8 mouse cellular contexts compared by ENCODE assay signal in the genomic region with DNA sequence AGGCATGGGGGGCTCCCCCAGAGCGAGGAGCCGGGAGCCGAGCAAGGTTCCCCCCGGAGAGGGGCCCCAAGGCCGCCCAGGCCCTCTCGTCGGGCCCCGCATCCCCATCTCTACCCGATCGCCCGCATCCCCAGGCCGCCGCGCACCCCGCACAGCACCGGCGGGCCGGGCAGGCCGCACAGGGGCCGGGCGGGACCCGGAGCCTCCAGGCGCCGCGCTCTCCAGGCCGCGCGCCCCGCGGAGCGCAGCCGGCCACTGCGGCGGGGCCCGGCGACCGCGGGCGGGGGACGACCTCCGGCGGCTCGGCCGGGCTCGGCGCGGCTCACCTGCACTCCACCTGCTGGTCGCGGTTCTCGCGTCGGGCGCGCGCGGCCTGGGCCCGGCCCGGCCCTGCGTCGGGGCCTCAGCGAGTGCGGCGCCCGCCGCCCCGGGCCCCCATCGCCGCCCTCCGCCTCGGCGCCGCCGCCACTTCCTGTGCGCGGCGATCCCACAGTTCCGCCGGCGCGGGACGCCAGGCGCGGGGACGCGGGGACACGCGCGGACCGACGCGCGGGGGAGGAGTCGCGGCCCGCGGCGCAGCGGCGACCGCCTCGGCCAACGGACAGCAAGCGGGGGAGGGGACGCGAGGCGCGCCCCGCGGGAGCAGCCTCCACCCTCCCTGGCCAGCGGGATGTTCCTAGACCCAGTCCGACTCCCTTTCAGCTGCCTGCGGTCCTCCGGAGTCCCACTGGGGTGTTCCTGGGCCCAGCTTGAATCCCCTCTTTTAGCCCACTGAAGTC. TPM values are rescaled to one million over a fixed set of nuclear protein-coding genes. Genes with fewer than 3 reads are reported as not detected.
DNase-seq lines count a peak whose midpoint lies in the region; ATAC-seq lines count a peak whose summit lies in the region.

A gene (minus strand): TSS at position 603 of the 779 bp plus-strand sequence.

- under 1% methylated on average over 101 of the region's 113 CpGs for WGBS in forebrain, embryonic 11.5 days
- under 1% methylated on average over 85 of the region's 113 CpGs for WGBS in heart, embryonic 16.5 days
- WGBS in liver, embryonic 13.5 days (ENCODE audit: insufficient replicate concordance) = under 1% methylated on average over 106 of the region's 113 CpGs
- under 1% methylated on average over 56 of the region's 113 CpGs for WGBS in stomach, embryonic 14.5 days

- peak; percentile 23 for DNase-seq in 416B (ENCODE audit: low read depth)
- DNase-seq in brain, adult 2 months (ENCODE audit: low read depth, low spot score) = peak; percentile 85
- DNase-seq in forebrain, embryonic 11.5 days (ENCODE audit: low spot score) = peak; percentile 75
- DNase-seq in kidney, postnatal 25 days = peak; percentile 56 to 84
- no peak for DNase-seq in liver, embryonic 13.5 days
- DNase-seq in neural tube, embryonic 10.5 days (ENCODE audit: extremely low spot score, low spot score) = peak; percentile 71

- ATAC-seq in forebrain, embryonic 11.5 days (replicated peaks; ENCODE audit: low FRiP score) = peak; percentile 85
- peak; percentile 85 for ATAC-seq in heart, embryonic 16.5 days (replicated peaks; ENCODE audit: extremely low read depth, insufficient read depth, low FRiP score)
- peak; percentile 69 for ATAC-seq in liver, embryonic 13.5 days (ENCODE audit: low read depth)
- ATAC-seq in stomach, embryonic 14.5 days (ENCODE audit: insufficient number of reproducible peaks, insufficient read depth, low FRiP score, low read depth) = peak; percentile 81

- H3K36me3 ChIP-seq in forebrain, embryonic 11.5 days (ENCODE audit: control insufficient read depth, insufficient read depth, low read length) = no peaks in the 10 kb centered on the region
- H3K36me3 ChIP-seq in heart, embryonic 16.5 days (ENCODE audit: control insufficient read depth, insufficient read depth) = no peaks in the 10 kb centered on the region
- no peaks in the 10 kb centered on the region for H3K36me3 ChIP-seq in liver, embryonic 13.5 days
- H3K36me3 ChIP-seq in stomach, embryonic 14.5 days (ENCODE audit: control insufficient read depth, insufficient read depth, low read length) = no peaks in the 10 kb centered on the region

- H3K4me3 ChIP-seq in forebrain, embryonic 11.5 days (ENCODE audit: low read depth, low read length) = peak within 1 kb of the TSS; percentile 92
- H3K4me3 ChIP-seq in heart, embryonic 16.5 days (ENCODE audit: low read length) = peak within 1 kb of the TSS; percentile 98
- H3K4me3 ChIP-seq in liver, embryonic 13.5 days (replicated peaks) = peak within 1 kb of the TSS; percentile 75
- peak within 1 kb of the TSS; percentile 83 for H3K4me3 ChIP-seq in stomach, embryonic 14.5 days (ENCODE audit: low read depth, low read length)

- H3K27me3 ChIP-seq in forebrain, embryonic 11.5 days (ENCODE audit: control insufficient read depth, insufficient read depth, low read length) = no peaks in the 10 kb centered on the region
- no peaks in the 10 kb centered on the region for H3K27me3 ChIP-seq in heart, embryonic 16.5 days (ENCODE audit: control insufficient read depth, insufficient read depth, low read length)
- peaks cover 82% of the 10 kb centered on the region for H3K27me3 ChIP-seq in liver, embryonic 13.5 days
- H3K27me3 ChIP-seq in stomach, embryonic 14.5 days (ENCODE audit: control insufficient read depth, insufficient read depth, low read length) = no peaks in the 10 kb centered on the region

- H3K9me3 ChIP-seq in forebrain, embryonic 11.5 days (ENCODE audit: control insufficient read depth, low read length) = no peaks in the 10 kb centered on the region
- no peaks in the 10 kb centered on the region for H3K9me3 ChIP-seq in heart, embryonic 16.5 days (replicated peaks; ENCODE audit: control insufficient read depth, low read length)
- H3K9me3 ChIP-seq in liver, embryonic 13.5 days (replicated peaks) = no peaks in the 10 kb centered on the region
- no peaks in the 10 kb centered on the region for H3K9me3 ChIP-seq in stomach, embryonic 14.5 days (ENCODE audit: control insufficient read depth, low read depth, low read length)

- H3K4me1 ChIP-seq in forebrain, embryonic 11.5 days (replicated peaks; ENCODE audit: control insufficient read depth, insufficient read depth, low read length) = peaks cover 10% of the 10 kb centered on the region
- H3K4me1 ChIP-seq in heart, embryonic 16.5 days (ENCODE audit: control insufficient read depth, insufficient read depth, low read length) = peaks cover 17% of the 10 kb centered on the region
- H3K4me1 ChIP-seq in liver, embryonic 13.5 days (replicated peaks) = peaks cover 23% of the 10 kb centered on the region
- peaks cover 13% of the 10 kb centered on the region for H3K4me1 ChIP-seq in stomach, embryonic 14.5 days (ENCODE audit: control insufficient read depth, insufficient read depth, low read length)

- H3K9ac ChIP-seq in forebrain, embryonic 11.5 days (ENCODE audit: low read length) = peak within 1 kb of the TSS; percentile 96
- H3K9ac ChIP-seq in heart, embryonic 16.5 days (ENCODE audit: low read length) = peak within 1 kb of the TSS; percentile 100
- H3K9ac ChIP-seq in liver, embryonic 13.5 days = peak within 1 kb of the TSS; percentile 83
- peak within 1 kb of the TSS; percentile 96 for H3K9ac ChIP-seq in stomach, embryonic 14.5 days (replicated peaks; ENCODE audit: low read depth, low read length)

- 0 out of 2 replicates have a peak within 1 kb of the TSS, but pooled peaks have one; percentile 15 for H3K27ac ChIP-seq in forebrain, embryonic 11.5 days (ENCODE audit: low read depth, low read length)
- peak within 1 kb of the TSS; percentile 72 for H3K27ac ChIP-seq in heart, embryonic 16.5 days (ENCODE audit: low read length)
- peak within 1 kb of the TSS; percentile 23; the same call in 1 of the 2 replicates for H3K27ac ChIP-seq in liver, embryonic 13.5 days
- peak within 1 kb of the TSS; percentile 33; the same call in 1 of the 2 replicates for H3K27ac ChIP-seq in stomach, embryonic 14.5 days (ENCODE audit: low read length)

- peak within 1 kb of the TSS; percentile 88 for H3K4me2 ChIP-seq in forebrain, embryonic 11.5 days (ENCODE audit: low read depth, low read length, severe bottlenecking)
- H3K4me2 ChIP-seq in heart, embryonic 16.5 days (ENCODE audit: low read depth, low read length) = peak within 1 kb of the TSS; percentile 88
- peak within 1 kb of the TSS; percentile 88 for H3K4me2 ChIP-seq in liver, embryonic 13.5 days
- peak within 1 kb of the TSS; percentile 73 for H3K4me2 ChIP-seq in stomach, embryonic 14.5 days (replicated peaks; ENCODE audit: low read depth, low read length)

RNA-seq across cellular contexts. Expression of the gene that starts here (rescaled TPM):
- 52.3 and 57.9 TPM in 2 replicates for polyA plus RNA-seq in forebrain, embryonic 11.5 days (2014; fragmentation: Nextera tagmentation; extraction: Ambion mirVana)
- polyA plus RNA-seq in heart, embryonic 16.5 days (2015; fragmentation: Nextera tagmentation; extraction: Ambion mirVana) = 56.6 and 69.5 TPM in 2 replicates
- 18.1 and 19.5 TPM in 2 replicates for polyA plus RNA-seq in liver, embryonic 13.5 days (2015; fragmentation: Nextera tagmentation; extraction: Ambion mirVana)
- polyA plus RNA-seq in stomach, embryonic 14.5 days (2014; fragmentation: Nextera tagmentation; extraction: Ambion mirVana) = 41.9 and 54.3 TPM in 2 replicates

Comparison
In these comparisons a context has a peak if more than half of its experiments do, and no peak if none do; other contexts are left out.
1. H3K27ac ChIP-seq: peak in every context shown above with its lines; median percentile 72 in heart, embryonic 16.5 days; 33 in stomach, embryonic 14.5 days; 23 in liver, embryonic 13.5 days; 15 in forebrain, embryonic 11.5 days.